Mouse (Mus musculus) forebrain, embryonic 14.5 days (tissue): Measurements from ENCODE around the gene Actr8. TPM values are rescaled to one million over a fixed set of nuclear protein-coding genes. Genes with fewer than 3 reads are reported as not detected.

ENCODE experiments used
- ATAC-seq: fragments of 200-750 bp; cut with Nextera tagmentation; 2 replicates; pipeline ENCODE4 v1.8.0; 2017; ENCODE audit warnings: mild to moderate bottlenecking, moderate library complexity
- DNase-seq: peaks from one replicate; pipeline ENCODE4 v3.0.0-alpha.2; 2015; ENCODE audit warnings: low spot score
- H3K27ac ChIP-seq: fragments of 300-500 bp; sonication (generic); 2 replicates; pipeline ENCODE4 v1.5.1; 2014; ENCODE audit warnings: low read depth, mild to moderate bottlenecking, control low read depth, low read length, moderate library complexity
- H3K27me3 ChIP-seq: fragments of 300-500 bp; sonication (generic); replicated peaks from 2 replicates; pipeline ENCODE4 v1.6.1; 2014; ENCODE audit warnings: low read length, control low read depth, mixed read lengths; ENCODE audit not compliant: control insufficient read depth, insufficient read depth
- H3K36me3 ChIP-seq: fragments of 300-500 bp; sonication (generic); 2 replicates; pipeline ENCODE4 v1.6.1; 2014; ENCODE audit warnings: low read length, control low read depth; ENCODE audit not compliant: control insufficient read depth, insufficient read depth
- H3K4me1 ChIP-seq: fragments of 300-500 bp; sonication (generic); 2 replicates; pipeline ENCODE4 v1.6.1; 2014; ENCODE audit warnings: antibody characterized with exemption, low read length, control low read depth; ENCODE audit not compliant: control insufficient read depth, insufficient read depth
- H3K4me2 ChIP-seq: fragments of 300-500 bp; sonication (generic); 2 replicates; pipeline ENCODE4 v1.6.1; 2014; ENCODE audit warnings: mild to moderate bottlenecking, control low read depth, low read length
- H3K4me3 ChIP-seq: fragments of 300-500 bp; sonication (generic); 2 replicates; pipeline ENCODE4 v1.5.1; 2014; ENCODE audit warnings: low read depth, low read length, control low read depth
- H3K9ac ChIP-seq: fragments of 300-500 bp; sonication (generic); 2 replicates; pipeline ENCODE4 v1.6.1; 2014; ENCODE audit warnings: mild to moderate bottlenecking, low read length, control low read depth, moderate library complexity
- H3K9me3 ChIP-seq: fragments of 300-500 bp; sonication (generic); replicated peaks from 2 replicates; pipeline ENCODE4 v1.6.1; 2016; ENCODE audit warnings: low read length, control low read depth, mixed read lengths; ENCODE audit not compliant: control insufficient read depth
- WGBS: fragments of 180-500 bp; shearing (Covaris S2); extraction: QIAGEN DNeasy Blood & Tissue Kit; methylation state at CpG from one replicate; pipeline ENCODE4 v1.1.7; 2014; 5-methylcytosine and 5-hydroxymethylcytosine counted together
- polyA plus RNA-seq: library from polyadenylated mRNA; unstranded; fragments of >200 nt; fragmentation: Nextera tagmentation; extraction: Ambion mirVana; gene quantifications from 2 replicates; pipeline ENCODE4 v1.2.1, GENCODE M21; 2014

Gene Actr8
- polyA plus RNA-seq, 1 experiment from 2014 or later = 66.1 TPM

GRCm38 (mm10) chr14:30041836-30042235 is 63.7 kb downstream of the Actr8 start:
- Histone ChIP-seq H3K27me3 (no peaks in the 10 kb centered on the region), H3K9ac (no peak overlapping the region), H3K4me1 (no peaks in the 10 kb centered on the region), H3K9me3 (no peaks in the 10 kb centered on the region), H3K27ac (no peak overlapping the region), H3K36me3 (no peaks in the 10 kb centered on the region), H3K4me2 (no peak overlapping the region), H3K4me3 (no peak overlapping the region)
- ATAC-seq = no peak
- DNase-seq = no peak
- WGBS = 82% methylated on average over 9 of the region's 9 CpGs

DNA sequence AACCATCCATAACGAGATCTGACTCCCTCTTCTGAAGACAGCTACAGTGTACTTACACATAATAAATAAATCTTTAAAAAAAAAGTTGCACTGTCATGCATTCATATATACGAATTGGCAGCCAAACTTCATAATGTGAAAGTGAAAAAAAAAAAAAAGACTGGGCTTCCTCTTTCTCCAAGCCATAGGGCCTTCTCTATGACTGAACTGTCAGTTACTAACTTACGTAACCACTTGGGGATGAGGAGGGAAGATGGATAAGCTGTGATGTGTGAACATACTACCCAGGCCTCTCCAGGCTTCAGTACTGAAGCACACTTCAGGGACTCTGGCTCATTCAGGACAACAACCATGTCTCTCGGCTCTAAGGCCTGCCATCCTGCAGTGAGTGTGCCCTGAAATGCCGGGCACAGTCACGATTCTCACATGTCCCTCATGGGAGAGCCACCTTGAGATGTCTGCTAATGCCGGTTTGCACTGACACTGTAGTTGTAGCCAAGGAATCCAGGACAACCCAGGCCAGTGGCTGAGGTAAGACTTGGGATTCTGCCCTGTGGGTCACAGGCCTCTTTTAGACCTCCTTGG is 65.3 kb downstream of the Actr8 start:
- Histone ChIP-seq H3K9me3 (no peaks in the 10 kb centered on the region), H3K4me2 (no peak overlapping the region), H3K27ac (no peak overlapping the region), H3K36me3 (no peaks in the 10 kb centered on the region), H3K4me3 (no peak overlapping the region), H3K9ac (no peak overlapping the region), H3K27me3 (no peaks in the 10 kb centered on the region), H3K4me1 (no peaks in the 10 kb centered on the region)
- 89% methylated on average over 7 of the region's 7 CpGs for WGBS
- DNase-seq = no peak
- ATAC-seq = no peak

DNA sequence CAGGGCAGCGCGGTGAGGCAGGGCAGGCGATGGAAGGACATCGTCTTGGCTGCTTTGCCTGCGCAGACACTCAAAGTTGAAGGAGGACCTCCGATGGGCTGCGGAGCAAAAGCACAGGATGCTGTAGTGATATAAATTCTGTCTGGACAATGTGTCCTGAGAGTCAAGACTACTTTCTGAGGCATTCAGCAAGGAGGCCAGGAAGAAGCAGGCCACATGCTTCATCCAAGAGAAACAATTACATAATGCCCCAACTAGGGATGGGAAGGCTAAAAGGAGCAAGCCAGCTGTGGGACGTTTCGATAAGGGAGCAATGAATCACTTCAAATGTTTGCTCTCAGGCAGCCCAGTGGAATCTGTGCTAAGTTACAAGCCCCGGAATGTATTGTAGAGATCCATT is 67.1 kb downstream of the Actr8 start:
- Histone ChIP-seq H3K36me3 (no peaks in the 10 kb centered on the region), H3K27ac (no peak overlapping the region), H3K27me3 (no peaks in the 10 kb centered on the region), H3K4me3 (no peak overlapping the region), H3K9ac (no peak overlapping the region), H3K4me2 (no peak overlapping the region), H3K4me1 (no peaks in the 10 kb centered on the region), H3K9me3 (no peaks in the 10 kb centered on the region)
- whole genome bisulfite sequencing = 90% methylated on average over 10 of the region's 10 CpGs
- ATAC-seq (no peak), DNase-seq (no peak)

GRCm38 (mm10) chr14:30045704-30046220 is 67.6 kb downstream of the Actr8 start:
- Histone ChIP-seq H3K36me3 (no peaks in the 10 kb centered on the region), H3K4me1 (no peaks in the 10 kb centered on the region), H3K9ac (no peak overlapping the region), H3K4me2 (no peak overlapping the region), H3K27me3 (no peaks in the 10 kb centered on the region), H3K9me3 (no peaks in the 10 kb centered on the region), H3K27ac (no peak overlapping the region), H3K4me3 (no peak overlapping the region)
- ATAC-seq = no peak
- no peak for DNase-seq
- WGBS = 84% methylated on average over 8 of the region's 8 CpGs

GRCm38 (mm10) chr14:30046976-30047375 is 68.8 kb downstream of the Actr8 start:
- Histone ChIP-seq H3K27me3 (no peaks in the 10 kb centered on the region), H3K4me1 (no peaks in the 10 kb centered on the region), H3K4me3 (no peak overlapping the region), H3K9ac (no peak overlapping the region), H3K27ac (no peak overlapping the region), H3K36me3 (no peaks in the 10 kb centered on the region), H3K9me3 (no peaks in the 10 kb centered on the region), H3K4me2 (no peak overlapping the region)
- 95% methylated on average over 4 of the region's 4 CpGs for WGBS
- ATAC-seq (no peak), DNase-seq (no peak)

- 88% methylated on average over 3 of the region's 3 CpGs for WGBS
- no peaks in the 10 kb centered on the region for H3K4me1 ChIP-seq
- no peak overlapping the region for H3K4me2 ChIP-seq
- no peak overlapping the region for H3K27ac ChIP-seq
- no peak overlapping the region for H3K4me3 ChIP-seq
- no peaks in the 10 kb centered on the region for H3K36me3 ChIP-seq
- ATAC-seq (no peak), DNase-seq (no peak)
- H3K9me3 ChIP-seq = no peaks in the 10 kb centered on the region
- H3K27me3 ChIP-seq = no peaks in the 10 kb centered on the region
- H3K9ac ChIP-seq = no peak overlapping the region
Observed at GRCm38 (mm10) chr14:30048049-30048448, 69.9 kb downstream of the Actr8 start.

GRCm38 (mm10) chr14:30050280-30050679 is 72.1 kb downstream of the Actr8 start:
- H3K27me3 ChIP-seq = no peaks in the 10 kb centered on the region
- H3K4me1 ChIP-seq = no peaks in the 10 kb centered on the region; the same call in 1 of the 2 replicates
- ATAC-seq (no peak), DNase-seq (no peak)
- no peak overlapping the region for H3K27ac ChIP-seq
- H3K9ac ChIP-seq = no peak overlapping the region
- no peak overlapping the region for H3K4me3 ChIP-seq
- WGBS = 89% methylated on average over 8 of the region's 8 CpGs
- H3K36me3 ChIP-seq = no peaks in the 10 kb centered on the region
- no peaks in the 10 kb centered on the region for H3K9me3 ChIP-seq
- no peak overlapping the region for H3K4me2 ChIP-seq

DNA sequence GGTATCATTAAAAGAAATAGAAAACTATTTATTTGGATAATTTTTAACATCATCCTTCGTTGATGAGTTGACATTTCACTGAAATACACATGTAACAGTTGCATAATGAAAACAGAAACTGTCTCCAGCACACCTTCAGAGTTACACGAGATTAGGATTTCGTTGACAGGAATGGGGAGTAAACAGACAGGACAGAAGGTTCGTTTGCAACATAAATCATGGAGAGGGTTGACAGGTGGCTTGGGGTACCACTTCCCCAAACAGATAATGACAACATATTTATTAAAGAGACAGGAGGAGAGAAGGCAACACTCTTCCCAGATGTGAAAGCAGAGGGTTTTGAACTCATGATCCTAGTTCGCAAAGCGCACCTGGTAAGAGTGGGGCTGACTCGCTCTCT is 76.8 kb downstream of the Actr8 start:
- 73% methylated on average over 7 of the region's 7 CpGs for WGBS
- Histone ChIP-seq H3K9ac (no peak overlapping the region), H3K4me2 (no peak overlapping the region), H3K27ac (no peak overlapping the region), H3K27me3 (no peaks in the 10 kb centered on the region), H3K36me3 (no peaks in the 10 kb centered on the region), H3K4me3 (no peak overlapping the region), H3K4me1 (no peaks in the 10 kb centered on the region; the same call in 1 of the 2 replicates), H3K9me3 (no peaks in the 10 kb centered on the region)
- DNase-seq (no peak), ATAC-seq (no peak)
